Mouse (Mus musculus) liver, adult (tissue): ENCODE data around the gene Vdac1.

Experiments
- GATA4 ChIP-seq: IDR thresholded peaks from 2 replicates; pipeline ENCODE4 v1.6.1; 2014; ENCODE audit warnings: mild to moderate bottlenecking, low read length; ENCODE audit not compliant: insufficient replicate concordance

The Vdac1 gene

DNA sequence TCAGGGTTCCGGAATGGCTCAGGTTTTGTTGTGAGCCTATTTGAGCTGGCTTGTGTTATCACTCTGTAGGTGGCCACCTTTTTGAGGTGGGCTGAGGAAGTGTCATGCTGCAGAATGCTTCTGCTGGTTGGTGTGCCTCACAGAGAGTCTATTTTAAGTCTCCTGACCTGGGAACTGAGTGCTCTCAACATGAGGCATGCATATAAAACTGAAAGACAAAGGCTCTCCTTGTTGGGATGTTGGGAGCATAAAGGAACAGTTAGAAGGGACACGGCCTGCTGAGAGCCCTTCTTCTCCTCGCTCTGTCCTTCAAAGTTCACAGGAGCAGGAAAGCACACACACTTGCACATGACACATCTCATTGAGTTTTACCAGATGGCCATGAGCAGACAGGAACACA, 26.2 kb downstream of the Vdac1 start:
- no peak for TF ChIP-seq GATA4

DNA sequence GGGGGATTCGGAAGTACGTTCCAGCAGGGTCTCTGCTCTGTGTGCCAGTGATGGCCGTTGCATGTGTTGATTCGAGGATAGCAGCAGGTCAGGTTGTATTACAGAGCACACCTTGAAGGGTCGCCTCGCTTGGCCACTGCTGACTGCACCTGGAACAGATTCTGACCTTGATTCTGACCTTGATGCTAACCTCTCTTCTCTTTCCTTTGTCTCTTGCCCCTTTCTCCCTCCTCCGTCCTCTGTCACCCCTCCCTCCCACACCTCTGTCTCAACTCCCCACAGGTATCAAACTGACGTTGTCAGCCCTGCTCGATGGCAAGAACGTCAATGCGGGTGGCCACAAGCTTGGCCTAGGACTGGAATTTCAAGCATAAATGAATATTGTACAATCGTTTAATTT, 27.5 kb downstream of the Vdac1 start:
- TF ChIP-seq GATA4: no peak

DNA sequence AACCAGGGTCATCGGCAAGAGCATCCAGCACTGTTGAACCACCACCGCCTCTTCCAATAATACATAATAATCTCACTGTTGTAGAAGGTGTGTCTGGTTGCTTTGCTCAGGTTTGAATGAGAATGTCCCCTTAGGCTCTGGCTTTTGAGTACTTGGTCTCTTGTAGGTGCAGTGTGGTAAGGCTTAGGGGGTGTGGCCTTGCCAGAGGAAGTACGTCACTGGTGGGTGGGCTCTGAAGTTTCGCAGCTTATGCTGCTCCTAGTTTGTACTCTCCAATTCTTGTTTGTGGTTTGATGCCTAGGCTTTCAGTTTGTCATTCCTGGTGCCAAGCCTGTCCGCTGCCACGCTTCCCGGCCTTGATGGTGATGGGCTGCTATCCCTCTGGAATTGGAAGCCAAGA, 29.3 kb downstream of the Vdac1 start:
- TF ChIP-seq GATA4: no peak

DNA sequence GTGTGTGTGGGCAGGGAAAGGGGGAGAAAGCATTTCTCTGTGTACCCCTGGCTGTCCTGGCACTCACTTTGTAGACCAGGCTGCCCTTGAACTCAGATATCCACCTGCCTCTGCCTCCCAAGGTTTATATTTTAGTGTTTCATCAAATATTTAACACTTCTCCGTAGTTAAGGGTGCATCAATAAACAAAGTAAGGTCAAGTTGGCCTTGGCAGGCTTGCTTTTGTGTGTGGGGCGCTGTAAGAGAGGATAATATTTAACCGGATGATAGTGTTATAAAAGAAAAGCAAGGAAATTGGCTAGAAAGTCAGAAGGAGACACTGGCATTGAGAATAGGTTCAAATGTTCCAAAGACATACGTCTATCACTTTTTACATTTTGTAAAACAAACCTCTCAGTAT, 33.8 kb downstream of the Vdac1 start:
- TF ChIP-seq GATA4: no peak

DNA sequence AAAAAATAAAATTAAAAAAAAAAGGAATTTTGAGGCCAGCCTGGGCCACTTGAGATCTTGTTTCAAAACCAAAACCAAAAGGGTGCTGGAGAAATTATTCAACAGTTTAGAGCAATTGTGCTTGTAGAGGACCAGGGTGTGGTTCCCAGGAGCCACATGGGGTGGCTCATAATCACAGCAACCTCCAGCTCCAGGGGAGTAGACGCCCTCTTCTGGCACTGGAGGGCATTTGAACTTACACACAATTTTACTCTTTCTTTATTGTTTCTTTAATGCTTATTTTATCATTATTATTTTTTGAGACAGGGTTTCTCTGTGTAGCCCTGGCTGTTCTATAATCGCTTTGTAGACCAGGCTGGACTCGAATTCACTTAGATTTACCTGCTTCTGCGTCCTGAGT, 34.7 kb downstream of the Vdac1 start:
- TF ChIP-seq GATA4: no peak

DNA sequence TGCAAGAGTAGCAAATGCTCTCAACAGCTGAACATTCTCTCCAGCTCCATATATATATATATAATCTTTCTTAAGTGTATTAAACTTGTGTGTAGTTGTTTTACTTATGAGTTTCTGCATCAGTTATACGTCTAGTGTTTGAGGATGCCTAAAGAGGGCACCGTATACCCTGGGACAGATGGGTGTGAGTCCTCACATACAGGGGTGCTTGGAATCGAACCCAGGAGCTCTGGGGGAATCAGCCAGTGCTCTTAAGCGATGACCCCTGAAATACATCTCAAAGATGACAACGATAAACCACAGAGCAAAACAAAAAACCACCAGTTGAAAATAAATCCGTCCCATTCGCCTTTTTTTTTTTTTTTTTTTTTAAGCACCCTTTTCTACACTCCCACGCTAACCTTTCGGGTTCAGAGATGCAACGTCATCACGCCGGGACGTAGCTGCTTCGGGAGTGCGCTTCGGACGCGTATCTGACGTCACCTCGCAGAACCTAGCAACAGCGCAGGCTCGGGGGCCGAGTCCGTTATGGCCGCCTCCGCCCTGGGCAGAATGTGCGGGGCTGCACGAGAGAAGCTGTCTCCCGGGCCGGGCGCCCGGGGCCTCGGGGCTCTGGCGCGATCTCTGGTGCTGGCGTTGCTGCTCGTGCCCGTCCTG, 35.4 kb downstream of the Vdac1 start, which contains the start of gene 9530068E07Rik:
9530068E07Rik (plus strand) TSS at position 489 of the 657 bp plus-strand sequence.
- TF ChIP-seq GATA4: no peak

DNA sequence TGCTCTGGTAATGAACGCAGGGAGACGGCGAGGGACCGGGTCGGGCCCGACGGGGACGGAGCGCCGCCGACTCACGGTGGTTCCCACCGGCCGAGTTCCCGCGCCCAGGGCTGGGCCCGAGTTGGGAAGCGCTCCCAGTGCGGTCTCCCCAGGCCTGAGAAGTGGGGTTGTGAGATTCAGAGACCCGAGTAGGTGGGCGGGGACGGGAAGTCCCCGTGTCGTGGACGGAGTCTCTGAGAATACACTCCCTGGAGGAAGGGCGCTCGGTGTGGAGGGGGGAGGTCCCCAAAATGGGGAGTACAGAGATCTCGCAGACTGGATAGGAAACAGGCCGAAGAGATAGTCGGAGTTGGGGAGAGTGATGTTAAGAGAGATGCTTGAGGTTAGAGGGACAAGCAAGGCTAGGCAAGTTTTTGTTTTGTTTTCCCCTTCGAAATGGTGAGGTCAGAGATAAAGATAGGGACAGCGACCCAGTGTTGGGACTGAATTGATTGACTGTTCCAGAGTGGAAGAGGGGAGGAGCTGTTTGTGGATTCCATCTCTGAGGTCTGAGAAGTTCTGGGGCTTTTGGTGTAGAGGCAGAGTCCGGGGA, 36.0 kb downstream of the Vdac1 start:
- TF ChIP-seq GATA4: no peak

DNA sequence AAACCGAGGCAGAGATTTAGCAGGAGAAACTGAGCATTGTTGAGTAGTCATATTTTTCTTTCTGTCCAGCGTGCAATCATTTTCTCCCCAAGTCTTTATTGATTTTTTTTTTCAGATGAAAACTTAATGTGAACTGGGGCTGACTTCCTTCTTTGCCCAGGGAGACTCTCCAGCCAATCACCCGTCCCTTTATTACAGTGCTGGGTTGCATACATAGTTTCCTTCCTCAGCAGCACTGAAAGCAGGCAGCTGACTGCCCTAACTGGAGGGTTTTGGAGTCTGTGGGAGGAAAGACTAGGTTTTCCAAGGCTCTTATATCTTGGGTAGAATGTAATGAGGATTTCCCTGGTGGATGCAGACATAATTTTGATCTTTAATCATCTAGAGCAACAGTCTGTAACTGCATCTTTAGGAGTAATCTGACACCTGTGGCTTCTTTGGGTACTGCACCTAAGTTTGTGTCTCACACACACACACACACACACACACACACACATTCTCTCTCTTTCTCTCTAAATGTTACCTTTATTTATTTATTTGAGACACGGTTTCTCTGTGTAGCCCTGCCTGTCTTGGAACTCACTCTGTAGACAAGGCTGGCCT, 36.8 kb downstream of the Vdac1 start:
- no peak for TF ChIP-seq GATA4

DNA sequence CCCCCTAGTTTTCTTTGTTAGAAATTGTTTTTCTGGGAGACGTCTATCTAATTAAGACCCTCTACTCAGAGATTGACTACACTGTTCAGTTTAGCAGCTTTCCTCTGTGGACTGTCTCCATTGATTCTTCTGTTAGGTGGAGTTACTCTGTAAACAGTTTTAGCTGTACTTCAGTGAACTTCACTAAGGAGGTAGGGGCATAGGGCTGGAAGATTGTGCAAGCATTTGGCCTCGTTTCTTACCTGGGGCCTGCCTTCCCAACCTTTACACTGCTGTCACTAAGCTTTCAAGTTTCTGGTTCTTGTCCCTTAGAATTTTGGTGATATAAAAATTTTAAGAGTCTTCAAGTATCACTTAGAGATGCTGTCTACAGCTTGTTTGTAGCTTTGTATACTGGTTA, 40.8 kb downstream of the Vdac1 start:
- no peak for TF ChIP-seq GATA4

DNA sequence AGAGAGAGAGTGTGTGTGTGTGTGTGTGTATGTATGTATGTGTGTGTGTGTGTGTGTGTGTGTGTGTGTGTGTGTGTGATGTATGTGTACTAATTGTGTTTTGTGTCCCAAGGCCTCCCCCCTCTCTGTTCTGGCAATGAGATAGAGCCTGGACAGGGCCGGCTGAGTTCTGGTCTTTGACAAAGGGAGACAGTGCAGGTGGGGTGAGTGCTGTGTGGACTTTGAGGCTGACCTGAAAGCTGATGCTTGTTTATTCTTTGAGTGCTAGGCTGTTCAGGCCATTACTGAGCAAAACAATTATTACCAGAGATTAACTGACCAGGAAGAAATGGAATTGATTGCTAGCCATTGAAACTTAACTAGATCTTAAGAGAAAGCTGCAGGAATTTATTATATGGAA, 41.9 kb downstream of the Vdac1 start:
- TF ChIP-seq GATA4: no peak

DNA sequence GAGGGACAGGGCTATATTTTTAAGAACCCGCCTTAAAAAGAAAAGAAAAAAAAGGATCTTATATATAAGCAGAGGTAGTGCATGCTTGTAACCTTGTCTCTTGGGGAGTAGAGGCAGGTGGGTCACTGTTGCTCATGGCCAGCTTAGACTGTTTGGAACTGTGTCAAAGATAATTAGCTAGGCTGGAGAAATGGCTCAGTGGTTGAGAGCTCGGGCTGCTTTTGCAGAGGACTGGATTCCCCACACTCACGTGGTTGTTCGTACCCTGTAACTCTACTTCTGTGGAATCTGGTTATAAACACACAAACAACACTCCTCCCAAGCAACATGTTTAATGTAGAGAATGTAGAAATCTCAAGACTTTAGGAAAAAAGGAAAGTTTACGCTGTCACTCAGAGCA, 43.5 kb downstream of the Vdac1 start:
- no peak for TF ChIP-seq GATA4

DNA sequence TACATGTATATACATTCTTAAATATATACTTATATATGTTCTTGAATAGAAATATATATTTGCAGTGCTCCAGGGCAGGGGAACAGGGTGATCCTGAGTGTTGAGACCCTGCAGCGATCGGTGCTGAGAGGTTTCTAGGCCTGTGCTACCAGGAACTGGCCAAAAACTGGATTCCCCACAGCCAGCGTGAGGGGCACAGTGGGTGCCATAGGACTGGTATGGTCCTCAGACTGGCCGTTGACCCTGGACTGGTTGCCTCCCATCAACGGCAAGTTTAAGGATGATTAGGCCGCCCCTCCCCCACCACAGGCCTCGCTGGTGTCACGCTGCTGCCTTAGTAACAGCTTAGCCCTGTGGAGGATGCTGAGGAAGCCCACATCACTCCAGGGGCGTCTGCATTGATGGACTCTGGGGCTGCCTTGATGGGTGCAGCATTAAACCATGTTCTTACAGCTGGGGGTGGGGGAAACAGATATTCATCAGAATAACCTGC, 44.6 kb downstream of the Vdac1 start:
- TF ChIP-seq GATA4: no peak

DNA sequence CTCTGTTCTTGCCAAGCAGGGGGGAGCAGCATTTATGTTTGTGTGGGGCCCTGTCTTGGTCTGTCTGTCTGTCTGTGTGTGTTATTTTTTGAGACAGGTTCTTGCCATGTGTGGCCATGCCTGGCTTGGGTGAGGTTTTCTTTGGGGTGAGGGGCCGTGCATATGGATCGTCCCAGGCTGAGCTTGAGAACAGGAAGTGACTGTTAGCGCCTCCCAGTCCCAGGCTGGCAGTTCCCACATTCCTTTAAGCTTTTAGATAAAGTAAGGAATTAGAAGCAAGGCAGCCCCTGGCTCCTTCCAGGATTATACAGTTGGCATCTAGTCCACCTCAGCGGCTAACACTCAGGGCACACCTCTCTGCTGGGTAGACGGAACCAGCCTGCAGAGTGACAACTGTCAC, 48.7 kb downstream of the Vdac1 start:
- no peak for TF ChIP-seq GATA4

DNA sequence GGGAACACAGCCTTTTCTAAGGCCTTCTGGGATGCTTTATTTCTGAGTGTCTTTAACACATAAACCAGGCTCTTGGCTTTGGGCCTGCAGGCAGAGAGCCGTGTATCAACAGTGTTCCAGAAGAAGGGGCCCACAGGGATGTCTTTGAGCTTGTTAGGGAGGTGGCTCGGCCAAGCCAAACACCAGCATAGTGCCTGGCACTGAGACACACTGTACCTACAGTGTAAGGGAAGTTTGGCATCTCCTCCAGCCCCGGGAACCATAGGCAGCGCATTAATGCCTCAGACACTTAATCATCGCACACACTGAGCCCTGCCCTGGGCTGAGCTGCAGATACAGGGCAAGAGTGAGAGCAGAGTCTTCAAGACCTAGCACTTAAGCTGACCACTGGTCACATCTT, 57.7 kb downstream of the Vdac1 start:
- no peak for TF ChIP-seq GATA4

DNA sequence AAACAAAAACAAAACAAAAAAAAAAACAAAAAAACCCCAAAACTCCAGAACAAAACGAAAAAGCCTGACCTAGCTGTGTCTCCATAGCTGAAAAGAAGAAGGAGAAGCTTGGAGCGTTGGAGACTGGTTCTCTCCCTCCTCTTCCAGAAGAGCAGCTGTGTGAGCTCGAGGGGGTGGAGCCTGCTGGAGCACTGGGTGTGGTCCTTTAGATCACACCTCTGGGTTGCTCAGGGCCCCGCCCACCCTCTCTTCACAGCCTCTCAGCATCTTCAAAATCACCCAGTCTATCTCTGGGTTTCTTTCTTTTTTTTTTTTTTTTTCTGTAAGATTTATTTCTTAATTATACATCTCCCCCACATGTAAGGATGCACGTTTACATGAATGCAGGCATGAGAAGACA, 58.6 kb downstream of the Vdac1 start:
- no peak for TF ChIP-seq GATA4

DNA sequence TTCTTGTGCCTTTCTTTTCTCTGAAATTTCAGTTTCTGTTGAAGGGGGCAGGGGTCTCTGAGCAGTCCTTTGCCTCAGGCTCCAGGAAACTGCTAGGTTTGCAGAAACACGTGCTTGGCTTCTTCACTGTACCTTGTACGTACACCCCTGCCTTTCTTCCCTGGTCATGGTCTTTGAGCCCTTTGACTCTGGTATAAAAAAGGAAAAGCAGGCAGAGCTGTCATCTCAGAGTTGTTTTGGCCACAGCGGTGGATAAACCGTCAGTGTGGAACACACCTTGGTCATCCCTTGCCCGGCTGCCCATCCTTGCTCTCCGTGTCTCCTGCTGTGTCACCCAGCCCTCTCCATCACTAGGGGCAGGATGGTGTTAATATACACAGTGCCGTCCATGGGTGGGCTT, 59.2 kb downstream of the Vdac1 start:
- no peak for TF ChIP-seq GATA4

DNA sequence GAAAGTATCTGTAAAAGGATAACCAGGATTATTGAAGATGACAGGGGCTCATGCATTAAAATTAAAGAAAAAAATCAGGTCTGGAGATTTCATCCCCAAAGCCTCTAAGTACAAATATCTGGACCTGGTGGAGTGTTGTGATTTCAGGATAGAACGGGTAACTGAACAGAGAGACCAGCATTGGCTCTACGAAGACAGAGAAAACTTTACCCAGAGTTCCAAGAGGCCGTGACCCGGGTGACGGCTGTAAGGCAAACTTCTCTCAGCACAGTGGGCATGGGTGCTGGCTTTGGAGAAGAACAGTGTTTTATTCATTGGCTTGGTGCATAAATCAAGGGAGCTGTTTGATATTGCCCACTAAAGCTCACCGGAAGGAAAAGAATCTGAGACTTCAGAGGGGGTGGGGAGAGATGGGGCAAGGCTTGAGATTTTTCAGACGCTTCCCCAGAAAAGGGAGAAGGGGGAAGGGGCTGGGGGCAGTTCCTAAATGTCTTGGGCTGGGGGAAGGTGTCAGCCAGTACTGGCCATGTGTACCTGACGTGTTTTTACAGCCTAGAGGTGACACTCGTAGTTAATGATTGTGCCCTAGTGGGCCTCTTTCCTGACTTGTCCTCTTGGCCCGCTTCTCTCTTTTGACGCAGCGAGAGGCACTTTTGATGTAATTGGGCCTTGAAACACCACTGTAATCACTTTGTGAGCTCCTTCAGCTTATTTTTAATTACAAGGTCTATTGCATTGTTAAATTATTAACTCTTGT, 59.8 kb downstream of the Vdac1 start:
- no peak for TF ChIP-seq GATA4
